Mouse (Mus musculus): ENCODE data around the gene Letm1. TPM values are rescaled to one million over a fixed set of nuclear protein-coding genes. Genes with fewer than 3 reads are reported as not detected.
A peak's percentile ranks its signal among the peaks of the same experiment; 100 is the strongest.

Letm1 gene
- polyA plus RNA-seq (2012; rRNA removed), result 33.8 and 39.6 TPM in 2 replicates

DNA sequence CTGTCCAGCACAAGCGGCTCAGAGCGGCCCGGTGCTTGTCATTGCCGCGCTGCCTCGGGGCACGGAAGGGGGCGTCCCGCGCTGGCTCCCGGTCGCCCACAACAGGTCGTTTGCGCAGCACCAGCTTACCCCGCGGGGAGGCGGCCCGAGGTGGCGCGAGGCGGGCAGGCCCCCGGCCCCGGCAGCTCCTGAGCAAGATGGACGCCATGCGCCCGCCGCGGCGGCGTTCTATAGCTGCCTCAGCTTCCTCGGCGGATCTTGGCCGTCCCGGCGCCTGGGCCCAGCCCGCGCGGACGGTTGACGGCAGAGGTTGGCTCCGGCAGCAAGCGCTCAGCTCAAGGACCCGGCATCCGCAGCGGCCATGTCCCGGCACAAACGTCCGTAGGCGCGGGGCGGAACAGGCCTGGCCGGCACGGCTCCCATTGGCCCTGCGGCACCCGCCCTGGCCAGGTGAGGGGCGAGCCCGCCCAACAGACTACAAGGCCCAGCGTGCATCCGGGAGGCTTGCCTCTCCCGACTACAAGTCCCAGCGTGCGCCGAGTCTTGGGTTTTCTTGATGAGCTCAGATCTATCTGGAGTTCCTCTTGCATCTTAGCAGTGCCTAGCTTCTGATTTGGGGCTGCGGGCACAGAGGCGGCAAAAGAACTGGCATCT, at the start of gene Letm1:
Gene Letm1, minus strand, starts transcription at position 473 of the 654 bp plus-strand sequence.
- H3K36me3 ChIP-seq (ENCODE audit: control insufficient read depth, insufficient read depth, low read length), result peaks cover 1% of the 10 kb centered on the region; the same call in 1 of the 2 replicates
- TF ChIP-seq POLR2A (IDR thresholded peaks at IDR 0.05; ENCODE audit: low read depth, low read length) (peak; percentile 82), CTCF (IDR thresholded peaks at IDR 0.05; ENCODE audit: extremely low read depth, insufficient read depth, insufficient read length, insufficient replicate concordance) (no peak)
- peaks cover 10% of the 10 kb centered on the region; the same call in 1 of the 2 replicates for H3K4me1 ChIP-seq (ENCODE audit: control insufficient read depth, insufficient read depth, insufficient read length)
- WGBS, result under 1% methylated on average over 64 of the region's 65 CpGs
- H3K4me3 ChIP-seq (ENCODE audit: extremely low read depth, insufficient read depth, insufficient read length), result peak within 1 kb of the TSS; percentile 95
- no peaks in the 10 kb centered on the region for H3K27me3 ChIP-seq (ENCODE audit: control insufficient read depth, insufficient read depth, low read length)
- peak within 1 kb of the TSS; percentile 87 for H3K27ac ChIP-seq (ENCODE audit: insufficient read depth, low read length)
- DNase-seq (ENCODE audit: low read depth in 1 of 2, low spot score in 2 of 2), result peak; percentile 87 to 96

DNA sequence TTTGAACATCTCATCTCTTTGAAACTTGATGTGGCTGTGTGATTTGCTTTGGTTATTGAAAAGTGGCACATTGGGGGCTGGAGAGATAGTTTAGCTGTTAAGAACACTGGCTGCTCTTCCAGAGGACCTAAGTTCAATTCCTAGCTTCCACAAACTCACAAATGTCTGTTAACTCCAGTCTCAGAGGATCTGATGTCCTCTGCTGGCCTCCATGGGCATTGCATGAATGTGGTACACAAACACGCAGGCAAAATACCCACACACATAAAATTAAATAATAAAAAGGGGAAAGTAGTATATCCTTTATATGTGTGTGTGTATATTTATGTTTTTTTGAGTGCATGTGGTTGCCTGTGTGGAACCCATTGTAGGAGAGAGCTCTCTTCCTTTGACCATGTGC, 48.2 kb upstream of the Letm1 start:
- no peak for DNase-seq (ENCODE audit: low read depth in 1 of 2, low spot score in 2 of 2)
- 64% methylated on average over 1 of the region's 1 CpGs for WGBS

DNA sequence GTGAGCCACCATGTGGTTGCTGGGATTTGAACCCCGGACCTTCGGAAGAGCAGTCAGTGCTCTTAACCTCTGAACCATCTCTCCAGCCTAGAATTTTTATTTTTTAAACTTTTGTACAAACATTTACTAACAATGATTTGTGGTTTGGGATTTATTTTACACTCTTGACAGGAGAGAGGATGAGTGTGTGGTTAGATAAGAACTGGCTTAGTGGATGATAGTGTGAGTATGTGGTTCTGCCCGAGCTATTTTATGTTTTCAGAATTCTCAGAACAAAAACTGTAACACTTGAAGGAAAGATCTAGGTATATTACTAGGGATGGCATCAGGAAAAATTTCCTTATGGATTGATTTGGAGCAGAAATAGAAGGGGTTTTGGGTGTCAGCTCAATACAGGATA, 47.3 kb upstream of the Letm1 start:
- 84% methylated on average over 3 of the region's 3 CpGs for WGBS
- H3K27ac ChIP-seq (ENCODE audit: insufficient read depth, low read length), result no peak overlapping the region
- no peaks in the 10 kb centered on the region for H3K27me3 ChIP-seq (ENCODE audit: control insufficient read depth, insufficient read depth, low read length)
- no peaks in the 10 kb centered on the region for H3K4me1 ChIP-seq (ENCODE audit: control insufficient read depth, insufficient read depth, insufficient read length)
- no peaks in the 10 kb centered on the region; the same call in 1 of the 2 replicates for H3K36me3 ChIP-seq (ENCODE audit: control insufficient read depth, insufficient read depth, low read length)
- no peak overlapping the region for H3K4me3 ChIP-seq (ENCODE audit: extremely low read depth, insufficient read depth, insufficient read length)
- no peak for TF ChIP-seq POLR2A (IDR thresholded peaks at IDR 0.05; ENCODE audit: low read depth, low read length)
- TF ChIP-seq CTCF (IDR thresholded peaks at IDR 0.05; ENCODE audit: extremely low read depth, insufficient read depth, insufficient read length, insufficient replicate concordance), result no peak
- DNase-seq (ENCODE audit: low read depth in 1 of 2, low spot score in 2 of 2), result no peak

More for the DNA sequence above, 48.2 kb upstream of the Letm1 start:
- TF ChIP-seq POLR2A (IDR thresholded peaks at IDR 0.05; ENCODE audit: low read depth, low read length), result no peak
- peak; percentile 8; the same call in 1 of the 2 replicates for TF ChIP-seq CTCF (IDR thresholded peaks at IDR 0.05; ENCODE audit: extremely low read depth, insufficient read depth, insufficient read length, insufficient replicate concordance)
- H3K36me3 ChIP-seq (ENCODE audit: control insufficient read depth, insufficient read depth, low read length), result no peaks in the 10 kb centered on the region; the same call in 1 of the 2 replicates
- no peaks in the 10 kb centered on the region for H3K4me1 ChIP-seq (ENCODE audit: control insufficient read depth, insufficient read depth, insufficient read length)
- H3K27me3 ChIP-seq (ENCODE audit: control insufficient read depth, insufficient read depth, low read length), result no peaks in the 10 kb centered on the region
- H3K4me3 ChIP-seq (ENCODE audit: extremely low read depth, insufficient read depth, insufficient read length), result no peak overlapping the region
- H3K27ac ChIP-seq (ENCODE audit: insufficient read depth, low read length), result no peak overlapping the region

DNA sequence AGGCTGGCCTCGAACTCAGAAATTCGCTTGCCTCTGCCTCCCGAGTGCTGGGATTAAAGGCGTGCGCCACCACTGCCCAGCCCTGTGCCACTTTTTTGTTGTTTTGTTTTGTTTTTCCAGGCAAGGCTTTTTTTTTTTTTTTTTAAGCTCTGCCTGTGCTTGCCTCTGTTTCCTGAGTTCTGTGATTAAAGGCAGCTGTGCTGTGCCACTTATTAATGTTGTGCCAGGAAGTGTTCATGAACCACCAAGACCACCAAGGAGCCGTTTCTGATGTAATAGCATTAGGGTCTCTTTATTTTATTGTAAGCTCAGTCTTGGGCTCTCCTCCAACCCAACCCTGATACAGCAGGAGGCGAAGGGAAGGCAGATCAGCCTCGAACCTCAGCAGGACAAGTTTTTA, 45.5 kb upstream of the Letm1 start:
- no peak for TF ChIP-seq POLR2A (IDR thresholded peaks at IDR 0.05; ENCODE audit: low read depth, low read length)
- no peak for TF ChIP-seq CTCF (IDR thresholded peaks at IDR 0.05; ENCODE audit: extremely low read depth, insufficient read depth, insufficient read length, insufficient replicate concordance)
- 76% methylated on average over 8 of the region's 8 CpGs for WGBS
- Histone ChIP-seq H3K27me3 (ENCODE audit: control insufficient read depth, insufficient read depth, low read length) (no peaks in the 10 kb centered on the region), H3K4me3 (ENCODE audit: extremely low read depth, insufficient read depth, insufficient read length) (no peak overlapping the region), H3K27ac (ENCODE audit: insufficient read depth, low read length) (no peak overlapping the region), H3K36me3 (ENCODE audit: control insufficient read depth, insufficient read depth, low read length) (no peaks in the 10 kb centered on the region; the same call in 1 of the 2 replicates), H3K4me1 (ENCODE audit: control insufficient read depth, insufficient read depth, insufficient read length) (no peaks in the 10 kb centered on the region)
- DNase-seq (ENCODE audit: low read depth in 1 of 2, low spot score in 2 of 2), result no peak

DNA sequence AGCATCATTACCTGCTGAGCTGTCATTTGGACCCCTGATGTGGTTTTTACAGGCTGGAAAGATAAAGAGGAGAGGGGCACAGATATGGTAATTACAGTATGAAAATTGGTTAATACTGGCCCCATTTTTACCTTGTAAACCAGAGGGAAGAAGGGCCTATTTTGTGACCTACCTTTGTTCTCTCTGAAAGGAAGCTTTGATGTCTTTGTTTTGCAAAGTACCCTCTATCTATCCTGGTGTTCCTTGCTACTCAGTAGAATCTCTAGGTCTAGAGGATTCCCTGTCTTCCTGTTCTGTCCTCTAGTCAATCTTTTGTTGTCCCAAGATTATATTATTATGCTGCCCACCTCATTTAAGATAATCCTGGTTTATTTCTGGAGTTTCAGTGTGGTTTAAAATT, 43.4 kb upstream of the Letm1 start:
- no peak for DNase-seq (ENCODE audit: low read depth in 1 of 2, low spot score in 2 of 2)
- no peaks in the 10 kb centered on the region for H3K27me3 ChIP-seq (ENCODE audit: control insufficient read depth, insufficient read depth, low read length)
- TF ChIP-seq POLR2A (IDR thresholded peaks at IDR 0.05; ENCODE audit: low read depth, low read length) (no peak), CTCF (IDR thresholded peaks at IDR 0.05; ENCODE audit: extremely low read depth, insufficient read depth, insufficient read length, insufficient replicate concordance) (no peak)
- no peaks in the 10 kb centered on the region; the same call in 1 of the 2 replicates for H3K36me3 ChIP-seq (ENCODE audit: control insufficient read depth, insufficient read depth, low read length)
- no peak overlapping the region for H3K27ac ChIP-seq (ENCODE audit: insufficient read depth, low read length)
- no peak overlapping the region for H3K4me3 ChIP-seq (ENCODE audit: extremely low read depth, insufficient read depth, insufficient read length)
- peaks cover 2% of the 10 kb centered on the region; the same call in 1 of the 2 replicates for H3K4me1 ChIP-seq (ENCODE audit: control insufficient read depth, insufficient read depth, insufficient read length)

DNA sequence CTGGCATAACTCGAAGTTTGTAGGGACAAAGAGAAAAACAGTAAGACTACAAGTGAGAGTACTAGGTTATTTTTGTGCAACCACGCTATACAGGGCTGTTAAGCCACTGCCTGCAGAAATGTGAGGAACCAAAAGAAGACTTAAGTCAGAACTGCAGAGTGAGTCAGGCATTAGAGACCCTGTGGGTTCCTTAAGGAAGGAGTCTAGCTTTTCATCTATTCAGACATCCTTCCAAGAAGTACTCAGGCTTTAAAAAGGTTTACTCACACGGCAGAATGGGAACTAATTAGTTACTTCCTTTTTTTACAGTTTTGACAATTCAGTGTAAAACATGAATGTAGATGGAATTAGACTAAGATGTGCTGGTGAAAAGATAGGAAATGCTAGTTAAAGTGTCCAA, 39.8 kb upstream of the Letm1 start:
- no peak overlapping the region for H3K27ac ChIP-seq (ENCODE audit: insufficient read depth, low read length)
- peaks cover 2% of the 10 kb centered on the region for H3K4me1 ChIP-seq (ENCODE audit: control insufficient read depth, insufficient read depth, insufficient read length)
- TF ChIP-seq CTCF (IDR thresholded peaks at IDR 0.05; ENCODE audit: extremely low read depth, insufficient read depth, insufficient read length, insufficient replicate concordance) (no peak), POLR2A (IDR thresholded peaks at IDR 0.05; ENCODE audit: low read depth, low read length) (no peak)
- whole genome bisulfite sequencing, result 18% methylated on average over 3 of the region's 3 CpGs
- no peaks in the 10 kb centered on the region; the same call in 1 of the 2 replicates for H3K36me3 ChIP-seq (ENCODE audit: control insufficient read depth, insufficient read depth, low read length)
- H3K4me3 ChIP-seq (ENCODE audit: extremely low read depth, insufficient read depth, insufficient read length), result no peak overlapping the region
- H3K27me3 ChIP-seq (ENCODE audit: control insufficient read depth, insufficient read depth, low read length), result no peaks in the 10 kb centered on the region
- no peak for DNase-seq (ENCODE audit: low read depth in 1 of 2, low spot score in 2 of 2)

DNA sequence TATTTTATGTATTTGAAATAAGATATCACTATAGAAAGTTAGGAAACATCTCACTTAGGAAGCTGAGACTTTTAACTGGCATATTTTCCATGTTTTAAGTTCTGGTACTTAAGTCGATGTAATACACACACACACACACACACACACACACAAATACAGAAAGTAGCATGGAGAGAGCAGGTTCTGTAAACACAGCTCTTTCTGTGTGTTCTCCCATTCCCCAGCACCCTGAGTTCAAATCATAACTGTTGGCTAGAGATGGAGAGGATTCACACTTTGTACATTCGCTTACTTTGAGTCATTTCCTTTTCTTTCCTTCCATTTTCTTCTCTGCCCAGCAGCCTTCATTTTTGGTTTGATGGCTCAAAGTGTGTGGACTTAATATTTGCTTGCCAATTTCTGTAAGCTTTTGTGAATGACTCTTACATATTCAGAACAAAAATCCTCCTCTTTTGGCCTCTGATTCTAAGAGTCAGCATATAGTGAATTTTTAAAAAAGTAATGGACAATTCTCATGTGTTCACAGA, 39.3 kb upstream of the Letm1 start:
- Histone ChIP-seq H3K4me3 (ENCODE audit: extremely low read depth, insufficient read depth, insufficient read length) (peak overlapping the region; percentile 17), H3K27ac (ENCODE audit: insufficient read depth, low read length) (no peak overlapping the region), H3K36me3 (ENCODE audit: control insufficient read depth, insufficient read depth, low read length) (no peaks in the 10 kb centered on the region), H3K4me1 (ENCODE audit: control insufficient read depth, insufficient read depth, insufficient read length) (peaks cover 2% of the 10 kb centered on the region), H3K27me3 (ENCODE audit: control insufficient read depth, insufficient read depth, low read length) (no peaks in the 10 kb centered on the region)
- TF ChIP-seq CTCF (IDR thresholded peaks at IDR 0.05; ENCODE audit: extremely low read depth, insufficient read depth, insufficient read length, insufficient replicate concordance) (no peak), POLR2A (IDR thresholded peaks at IDR 0.05; ENCODE audit: low read depth, low read length) (no peak)
- no peak for DNase-seq (ENCODE audit: low read depth in 1 of 2, low spot score in 2 of 2)
- 13% methylated on average over 2 of the region's 2 CpGs for WGBS

Data from spleen, adult 2 months (tissue).